Mouse (Mus musculus): Measurements from ENCODE around the gene Larp4. TPM values are rescaled to one million over a fixed set of nuclear protein-coding genes. Genes with fewer than 3 reads are reported as not detected.
A peak's percentile ranks its signal among the peaks of the same experiment; 100 is the strongest.

Larp4 gene
- total and polyA plus RNA-seq, 3 experiments = 32.5 to 55.3 (median 54.2) TPM

DNA sequence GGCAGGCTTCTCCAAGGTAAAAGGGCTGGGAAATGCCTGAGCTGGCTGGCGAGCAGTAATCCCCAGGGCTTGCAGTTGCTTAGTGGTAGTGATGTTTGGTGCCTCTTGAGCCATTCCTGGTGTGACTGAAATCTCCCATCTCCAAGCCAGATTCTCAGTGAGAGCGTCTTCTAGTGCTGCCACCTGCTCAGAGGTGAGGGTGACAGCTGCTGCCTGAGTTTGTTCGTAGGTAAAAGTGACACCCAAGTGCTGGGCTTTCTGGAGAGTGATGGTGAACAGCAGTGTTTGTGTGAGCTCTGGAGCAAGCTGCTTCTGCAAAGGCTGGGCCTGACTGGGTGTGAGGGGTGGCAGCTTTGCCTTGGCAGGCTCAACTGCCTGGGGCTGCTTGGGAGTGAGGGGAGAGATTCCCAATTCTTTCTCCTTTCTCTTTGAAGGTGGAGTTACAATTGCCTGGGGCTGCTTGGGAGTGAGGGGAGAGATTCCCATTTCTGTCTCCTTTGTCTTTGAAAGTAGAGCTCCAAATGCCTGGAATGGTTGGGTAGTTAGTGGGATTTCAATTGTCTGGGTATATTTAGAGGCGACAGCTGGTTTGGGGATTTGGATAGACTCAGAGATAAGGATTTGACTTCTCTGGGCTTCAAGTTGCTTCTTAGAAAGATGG lies 28.8 kb upstream of the Larp4 start:
- intact Hi-C loops (cut with DNase I) = no loop called here
- no peak overlapping the region for H3K4me3 ChIP-seq
- no peak for DNase-seq
- H3K79me2 ChIP-seq (replicated peaks; ENCODE audit: control insufficient read depth, insufficient read depth, low read length) = no peaks in the 10 kb centered on the region
- TF ChIP-seq CTCF (IDR thresholded peaks at IDR 0.05) (no peak), EP300 (IDR thresholded peaks at IDR 0.05; ENCODE audit: insufficient read depth, low read depth, low read length) (no peak), POLR2A (IDR thresholded peaks at IDR 0.05; ENCODE audit: insufficient read depth, low read depth, low read length) (no peak)
- H3K4me1 ChIP-seq (ENCODE audit: control insufficient read depth, insufficient read depth, low read length) = no peaks in the 10 kb centered on the region
- H3K27ac ChIP-seq = no peak overlapping the region
- 88% methylated on average over 4 of the region's 4 CpGs for WGBS
- H3K36me3 ChIP-seq (ENCODE audit: control insufficient read depth, insufficient read depth, low read length) = no peaks in the 10 kb centered on the region
- no peak overlapping the region for H3K9ac ChIP-seq (ENCODE audit: low read depth, low read length)
- no peaks in the 10 kb centered on the region for H3K27me3 ChIP-seq (ENCODE audit: control insufficient read depth, insufficient read depth, low read length)

DNA sequence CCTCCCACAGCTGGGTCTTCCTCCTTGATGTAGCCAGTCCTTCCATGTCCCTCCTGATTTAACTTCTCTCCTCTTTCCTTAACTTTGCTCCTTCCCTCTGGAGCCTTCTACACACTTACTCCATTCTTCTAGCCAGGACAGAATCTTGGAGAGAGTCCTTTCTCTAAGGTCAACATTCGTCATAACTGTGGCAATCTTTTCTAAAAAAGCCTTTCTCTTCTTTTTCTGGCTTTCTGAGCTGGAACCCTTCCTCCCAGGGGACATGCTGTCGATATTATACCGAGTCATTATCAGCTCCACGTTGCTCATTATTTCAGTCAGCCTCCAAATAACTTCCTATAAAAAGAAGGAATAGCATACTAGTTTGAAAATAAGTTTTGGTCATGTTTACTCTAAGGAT lies 14.5 kb upstream of the Larp4 start:
- H3K9ac ChIP-seq (ENCODE audit: low read depth, low read length) = no peak overlapping the region
- no peak for DNase-seq
- H3K79me2 ChIP-seq (replicated peaks; ENCODE audit: control insufficient read depth, insufficient read depth, low read length) = no peaks in the 10 kb centered on the region
- H3K4me3 ChIP-seq = no peak overlapping the region
- H3K36me3 ChIP-seq (ENCODE audit: control insufficient read depth, insufficient read depth, low read length) = no peaks in the 10 kb centered on the region
- no peaks in the 10 kb centered on the region for H3K27me3 ChIP-seq (ENCODE audit: control insufficient read depth, insufficient read depth, low read length)
- TF ChIP-seq POLR2A (IDR thresholded peaks at IDR 0.05; ENCODE audit: insufficient read depth, low read depth, low read length) (no peak), CTCF (IDR thresholded peaks at IDR 0.05) (no peak), EP300 (IDR thresholded peaks at IDR 0.05; ENCODE audit: insufficient read depth, low read depth, low read length) (no peak)
- intact Hi-C loops (cut with DNase I) = no loop called here
- H3K27ac ChIP-seq = no peak overlapping the region
- WGBS = 36% methylated on average over 4 of the region's 4 CpGs
- H3K4me1 ChIP-seq (ENCODE audit: control insufficient read depth, insufficient read depth, low read length) = no peaks in the 10 kb centered on the region

DNA sequence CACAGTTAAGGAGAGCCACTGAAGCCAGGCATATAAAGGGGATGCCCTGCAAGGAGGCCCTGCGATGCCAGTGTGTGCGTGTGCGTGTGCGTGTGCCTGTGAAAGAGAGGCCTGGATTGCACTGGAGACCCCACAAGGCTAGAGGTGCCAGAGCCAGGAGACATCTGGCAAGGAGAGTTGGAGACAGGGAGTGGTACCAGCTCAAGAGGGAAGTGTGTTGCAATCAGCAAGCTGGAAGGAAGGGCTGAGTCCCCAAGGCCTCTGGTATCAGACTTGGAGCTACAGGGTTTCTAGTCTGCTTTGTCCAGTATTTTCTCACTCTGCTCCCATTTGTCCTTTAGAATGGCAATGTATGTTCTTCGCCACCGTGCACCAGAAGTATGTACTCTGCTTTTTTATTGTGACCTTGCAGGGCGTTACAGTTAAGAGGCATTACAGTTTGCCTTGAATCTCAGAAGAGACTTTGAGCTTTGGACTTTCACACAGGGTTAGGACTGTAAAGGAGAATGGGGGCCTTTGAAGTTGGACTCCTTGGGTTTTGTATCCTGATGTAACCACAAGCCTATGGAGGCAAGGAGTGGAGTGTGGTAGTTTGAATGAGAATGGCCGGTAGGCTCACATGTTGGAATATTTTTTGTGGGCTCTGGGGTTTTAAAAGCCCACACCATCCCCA lies 4.6 kb upstream of the Larp4 start:
- DNase-seq = peak; percentile 30 to 42
- 84% methylated on average over 8 of the region's 8 CpGs for WGBS
- H3K9ac ChIP-seq (ENCODE audit: low read depth, low read length) = no peak overlapping the region
- TF ChIP-seq POLR2A (IDR thresholded peaks at IDR 0.05; ENCODE audit: insufficient read depth, low read depth, low read length) (no peak), EP300 (IDR thresholded peaks at IDR 0.05; ENCODE audit: insufficient read depth, low read depth, low read length) (no peak), CTCF (IDR thresholded peaks at IDR 0.05) (no peak)
- H3K4me3 ChIP-seq = no peak overlapping the region
- H3K27me3 ChIP-seq (ENCODE audit: control insufficient read depth, insufficient read depth, low read length) = no peaks in the 10 kb centered on the region
- intact Hi-C loops (cut with DNase I) = no loop called here
- H3K79me2 ChIP-seq (replicated peaks; ENCODE audit: control insufficient read depth, insufficient read depth, low read length) = no peaks in the 10 kb centered on the region
- no peaks in the 10 kb centered on the region; the same call in 1 of the 2 replicates for H3K36me3 ChIP-seq (ENCODE audit: control insufficient read depth, insufficient read depth, low read length)
- H3K4me1 ChIP-seq (ENCODE audit: control insufficient read depth, insufficient read depth, low read length) = no peaks in the 10 kb centered on the region
- no peak overlapping the region for H3K27ac ChIP-seq

DNA sequence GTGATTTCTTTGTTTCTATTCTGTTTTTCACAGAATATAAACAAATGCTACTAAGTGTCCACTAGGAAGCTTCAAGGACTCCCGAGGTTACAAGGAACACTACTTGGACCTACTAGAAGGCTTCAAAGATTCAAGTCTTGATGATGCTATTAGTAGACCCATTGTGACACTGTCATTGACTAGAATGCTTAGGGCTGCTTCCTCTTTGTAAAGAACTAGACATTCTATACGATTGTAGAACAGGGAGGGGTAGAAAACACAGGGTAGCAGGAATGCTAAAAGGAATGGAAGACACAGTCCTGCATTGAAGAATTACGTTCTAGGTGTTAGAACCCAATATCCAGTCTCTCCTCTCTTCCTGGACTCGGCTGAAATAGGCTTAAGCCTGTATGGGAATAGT lies 2.9 kb upstream of the Larp4 start, which contains the start of gene Fam186a:
TSS of gene Fam186a (minus strand) at position 101 of the 400 bp plus-strand sequence.
- TF ChIP-seq CTCF (IDR thresholded peaks at IDR 0.05) (no peak), EP300 (IDR thresholded peaks at IDR 0.05; ENCODE audit: insufficient read depth, low read depth, low read length) (no peak)
- Histone ChIP-seq H3K9ac (ENCODE audit: low read depth, low read length) (no peak within 1 kb of the TSS), H3K27me3 (ENCODE audit: control insufficient read depth, insufficient read depth, low read length) (no peaks in the 10 kb centered on the region), H3K4me1 (ENCODE audit: control insufficient read depth, insufficient read depth, low read length) (peaks cover 2% of the 10 kb centered on the region; the same call in 1 of the 2 replicates), H3K4me3 (no peak within 1 kb of the TSS), H3K27ac (no peak within 1 kb of the TSS), H3K36me3 (ENCODE audit: control insufficient read depth, insufficient read depth, low read length) (peaks cover 2% of the 10 kb centered on the region; the same call in 1 of the 2 replicates), H3K79me2 (replicated peaks; ENCODE audit: control insufficient read depth, insufficient read depth, low read length) (no peaks in the 10 kb centered on the region)
- intact Hi-C loops (cut with DNase I) = no loop called here
- no peak for DNase-seq
- 78% methylated on average over 4 of the region's 4 CpGs for WGBS

DNA sequence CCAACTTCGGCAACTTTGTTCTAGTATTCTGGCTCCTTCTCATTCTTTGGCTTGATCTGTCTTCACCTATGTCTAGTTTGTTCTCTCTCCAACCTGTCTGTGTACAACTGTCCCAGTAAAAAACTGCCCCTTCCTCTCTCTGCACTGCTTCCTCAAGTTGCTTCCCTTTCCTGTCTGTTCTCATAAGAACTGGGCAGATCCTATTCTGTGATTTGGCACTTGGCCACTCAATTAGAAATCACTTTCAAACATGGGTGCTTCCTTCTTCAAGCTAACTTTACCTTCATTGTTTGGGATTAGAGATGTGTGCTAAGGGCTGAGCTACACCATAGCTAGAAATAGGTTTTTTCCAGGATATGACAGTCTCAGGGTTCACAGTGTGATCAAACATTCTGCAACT lies 741 bp downstream of the Larp4 start:
- peaks cover 2% of the 10 kb centered on the region for H3K4me1 ChIP-seq (ENCODE audit: control insufficient read depth, insufficient read depth, low read length)
- peaks cover 1% of the 10 kb centered on the region; the same call in 1 of the 2 replicates for H3K79me2 ChIP-seq (replicated peaks; ENCODE audit: control insufficient read depth, insufficient read depth, low read length)
- intact Hi-C loops (cut with DNase I) = no loop called here
- H3K9ac ChIP-seq (ENCODE audit: low read depth, low read length) = no peak overlapping the region
- no peak for TF ChIP-seq CTCF (IDR thresholded peaks at IDR 0.05)
- no peak for TF ChIP-seq EP300 (IDR thresholded peaks at IDR 0.05; ENCODE audit: insufficient read depth, low read depth, low read length)
- peak; percentile 68; the same call in 1 of the 2 replicates for TF ChIP-seq POLR2A (IDR thresholded peaks at IDR 0.05; ENCODE audit: insufficient read depth, low read depth, low read length)
- H3K36me3 ChIP-seq (ENCODE audit: control insufficient read depth, insufficient read depth, low read length) = peaks cover 2% of the 10 kb centered on the region; the same call in 1 of the 2 replicates
- H3K27ac ChIP-seq = peak overlapping the region; percentile 69
- H3K4me3 ChIP-seq = no peak overlapping the region; the same call in 1 of the 2 replicates
- peak in 1 of 2 experiments; percentile 8 for DNase-seq
- H3K27me3 ChIP-seq (ENCODE audit: control insufficient read depth, insufficient read depth, low read length) = no peaks in the 10 kb centered on the region
- 54% methylated on average over 1 of the region's 1 CpGs for WGBS

Data from heart, adult 2 months (tissue).